In genomic region chr19:8741243-8741869, GRCm38 (mm10) we compare ENCODE assay signal across 7 mouse cellular contexts. TPM values are rescaled to one million over a fixed set of nuclear protein-coding genes. Genes with fewer than 3 reads are reported as not detected.
DNase-seq lines count a peak whose midpoint lies in the region; ATAC-seq lines count a peak whose summit lies in the region.

Gene Stx5a (plus strand): TSS chr19:8741413.

- peaks cover 20% of the 10 kb centered on the region for H3K4me1 ChIP-seq in embryonic facial prominence, embryonic 12.5 days
- peaks cover 9% of the 10 kb centered on the region for H3K4me1 ChIP-seq in limb, embryonic 11.5 days (ENCODE audit: control insufficient read depth, insufficient read depth, low read length)
- H3K4me1 ChIP-seq in midbrain, embryonic 14.5 days (ENCODE audit: control insufficient read depth, insufficient read depth, low read length): peaks cover 15% of the 10 kb centered on the region

- H3K9ac ChIP-seq in embryonic facial prominence, embryonic 12.5 days: peak within 1 kb of the TSS; percentile 93
- peak within 1 kb of the TSS; percentile 87 for H3K9ac ChIP-seq in limb, embryonic 11.5 days (ENCODE audit: low read length)
- H3K9ac ChIP-seq in midbrain, embryonic 14.5 days (replicated peaks; ENCODE audit: low read length): peak within 1 kb of the TSS; percentile 71

- no peaks in the 10 kb centered on the region for H3K27me3 ChIP-seq in embryonic facial prominence, embryonic 12.5 days
- H3K27me3 ChIP-seq in limb, embryonic 11.5 days (ENCODE audit: control insufficient read depth, insufficient read depth, low read length): no peaks in the 10 kb centered on the region
- no peaks in the 10 kb centered on the region for H3K27me3 ChIP-seq in midbrain, embryonic 14.5 days (ENCODE audit: control insufficient read depth, insufficient read depth, low read length)

- peak; percentile 96 for ATAC-seq in embryonic facial prominence, embryonic 12.5 days (ENCODE audit: insufficient number of reproducible peaks, insufficient read depth, low FRiP score, low TSS enrichment)
- peak; percentile 96 for ATAC-seq in limb, embryonic 11.5 days (ENCODE audit: insufficient number of reproducible peaks, low FRiP score, low TSS enrichment, low read depth)
- peak; percentile 99 for ATAC-seq in midbrain, embryonic 14.5 days (ENCODE audit: low FRiP score, low TSS enrichment)

- H3K4me2 ChIP-seq in embryonic facial prominence, embryonic 12.5 days (replicated peaks): peak within 1 kb of the TSS; percentile 99
- H3K4me2 ChIP-seq in limb, embryonic 11.5 days (ENCODE audit: low read depth, severe bottlenecking): peak within 1 kb of the TSS; percentile 92
- H3K4me2 ChIP-seq in midbrain, embryonic 14.5 days (ENCODE audit: low read length): peak within 1 kb of the TSS; percentile 81

- H3K27ac ChIP-seq in embryonic facial prominence, embryonic 12.5 days: peak within 1 kb of the TSS; percentile 93
- peak within 1 kb of the TSS; percentile 78 for H3K27ac ChIP-seq in limb, embryonic 11.5 days (replicated peaks; ENCODE audit: low read depth, low read length)
- peak within 1 kb of the TSS; percentile 94 for H3K27ac ChIP-seq in midbrain, embryonic 14.5 days (replicated peaks; ENCODE audit: low read depth, low read length)

- peak within 1 kb of the TSS; percentile 99 for H3K4me3 ChIP-seq in embryonic facial prominence, embryonic 12.5 days
- H3K4me3 ChIP-seq in limb, embryonic 11.5 days (ENCODE audit: low read depth, low read length): peak within 1 kb of the TSS; percentile 97
- peak within 1 kb of the TSS; percentile 74 for H3K4me3 ChIP-seq in midbrain, embryonic 14.5 days (replicated peaks; ENCODE audit: low read depth, low read length)

- DNase-seq in adrenal gland, postnatal 25 days: peak; percentile 94
- DNase-seq in heart, adult 11 months: peak; percentile 100
- peak; percentile 97 for DNase-seq in kidney, adult 18-20 months
- peak; percentile 96 for DNase-seq in limb, embryonic 11.5 days (ENCODE audit: low spot score)
- peak; percentile 97 for DNase-seq in midbrain, embryonic 14.5 days
- peak; percentile 89 to 91 for DNase-seq in spleen, adult 18-20 months

- WGBS in embryonic facial prominence, embryonic 12.5 days: under 1% methylated on average over 36 of the region's 36 CpGs
- WGBS in limb, embryonic 11.5 days: under 1% methylated on average over 36 of the region's 36 CpGs
- WGBS in midbrain, embryonic 14.5 days: under 1% methylated on average over 36 of the region's 36 CpGs

- no peaks in the 10 kb centered on the region for H3K9me3 ChIP-seq in embryonic facial prominence, embryonic 12.5 days
- no peaks in the 10 kb centered on the region for H3K9me3 ChIP-seq in limb, embryonic 11.5 days (ENCODE audit: control insufficient read depth, low read length)
- no peaks in the 10 kb centered on the region for H3K9me3 ChIP-seq in midbrain, embryonic 14.5 days (ENCODE audit: control insufficient read depth, low read length)

- H3K36me3 ChIP-seq in embryonic facial prominence, embryonic 12.5 days: peaks cover 63% of the 10 kb centered on the region
- peaks cover 30% of the 10 kb centered on the region for H3K36me3 ChIP-seq in limb, embryonic 11.5 days (ENCODE audit: control insufficient read depth, insufficient read depth, low read length)
- peaks cover 57% of the 10 kb centered on the region for H3K36me3 ChIP-seq in midbrain, embryonic 14.5 days (ENCODE audit: control insufficient read depth, insufficient read depth, low read length)

RNA-seq across cellular contexts. Expression of gene Stx5a, which starts in this region (rescaled TPM):
- total RNA-seq in adrenal gland, postnatal 25 days (2021): 92.3 and 106 TPM in 2 replicates
- 165 and 172 TPM in 2 replicates for polyA plus RNA-seq in embryonic facial prominence, embryonic 12.5 days (2016; fragmentation: Nextera tagmentation; extraction: Ambion mirVana)
- 125 and 127 TPM in 2 replicates for polyA plus RNA-seq in limb, embryonic 11.5 days (2014; fragmentation: Nextera tagmentation; extraction: Ambion mirVana)
- polyA plus RNA-seq in midbrain, embryonic 14.5 days (2014; fragmentation: Nextera tagmentation; extraction: Ambion mirVana): 102 and 110 TPM in 2 replicates

Comparison
In these comparisons a context has a peak if more than half of its experiments do, and no peak if none do; other contexts are left out.
1. Peak in every context shown above with its lines: DNase-seq, ATAC-seq, H3K4me3 ChIP-seq and H3K27ac ChIP-seq.